Mouse (Mus musculus) leukemia stem cell, adult 10-12 weeks (primary cell): Measurements from ENCODE around the gene Vldlr. TPM values are rescaled to one million over a fixed set of nuclear protein-coding genes. Genes with fewer than 3 reads are reported as not detected.

Experiments used
- polyA plus RNA-seq: library from polyadenylated mRNA; stranded (reverse); fragments of >175 nt; gene quantifications from 2 replicates; pipeline ENCODE4 v1.2.3, GENCODE M21; 2012; ENCODE audit warnings: low replicate concordance

Vldlr gene
- not detected in 2 replicates for polyA plus RNA-seq

DNA sequence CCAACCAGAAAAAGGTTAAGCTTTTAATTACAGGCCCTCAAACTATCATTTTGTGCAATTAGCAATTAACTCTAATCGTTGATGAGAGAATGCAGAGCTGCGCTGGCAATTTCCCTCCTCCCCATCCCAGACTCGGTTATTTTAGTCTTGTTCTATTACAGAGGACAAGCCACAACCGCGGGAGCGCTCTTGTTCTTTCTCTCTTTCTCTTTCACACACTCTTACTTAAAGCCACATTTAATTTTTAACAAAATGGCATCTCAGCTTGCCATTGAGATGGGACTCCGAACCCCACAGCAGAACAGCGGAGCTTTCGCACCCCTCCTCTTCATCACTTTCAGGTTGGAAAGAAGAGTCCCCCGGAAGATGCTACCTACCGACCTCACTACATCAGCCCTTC, at the start of gene Vldlr:
Gene Vldlr (plus strand): TSS at position 167 of the 400 bp plus-strand sequence.

Other genes starting within 250 kb of the Vldlr start
- gene Kcnv2, start 106.1 kb downstream of the Vldlr start, polyA plus RNA-seq: not detected in 2 replicates
- gene Pum3, start 213.3 kb downstream of the Vldlr start, polyA plus RNA-seq: 27.3 and 38.1 TPM in 2 replicates